In the genomic region with DNA sequence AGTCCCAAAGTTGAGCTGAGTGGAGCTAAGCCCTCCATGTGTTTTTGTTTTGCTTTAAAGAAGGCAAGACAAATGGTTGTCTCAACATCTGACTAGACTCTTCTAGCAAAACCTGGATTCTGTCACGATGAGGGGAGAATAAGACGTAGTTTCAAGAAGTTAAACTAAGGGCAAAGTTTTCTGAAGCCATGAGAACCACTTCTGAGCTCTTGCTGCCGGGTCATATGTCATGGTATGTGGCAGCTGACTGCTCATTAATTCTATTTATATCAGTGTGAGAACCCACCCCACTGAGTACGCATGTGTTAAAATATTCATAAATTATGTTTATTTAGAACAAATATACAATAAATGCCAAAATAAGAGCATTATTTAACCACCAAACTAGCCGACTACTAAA, we compare ENCODE assay signal across 18 mouse cellular contexts. TPM values are rescaled to one million over a fixed set of nuclear protein-coding genes. Genes with fewer than 3 reads are reported as not detected.
DNase-seq lines count a peak whose midpoint lies in the region; ATAC-seq and TF ChIP-seq lines count a peak whose summit lies in the region.
"Had no signal": no experiment of that assay in that cellular context is flagged by ENCODE, and none has a peak within 500 bp of the region (broad histone marks: within the 10 kb centered on the region; RNA-seq: fewer than 3 reads in every experiment).

No protein-coding gene starts in this region.

- WGBS in hindbrain, embryonic 15.5 days, result 43% methylated on average over 5 of the region's 5 CpGs
- WGBS in hindbrain, postnatal 0 days, result 46% methylated on average over 5 of the region's 5 CpGs
- WGBS in stomach, embryonic 14.5 days, result 27% methylated on average over 5 of the region's 5 CpGs
- WGBS in stomach, postnatal 0 days, result 57% methylated on average over 5 of the region's 5 CpGs

- H3K36me3 ChIP-seq in hindbrain, embryonic 15.5 days, result no peaks in the 10 kb centered on the region
- no peaks in the 10 kb centered on the region for H3K36me3 ChIP-seq in hindbrain, postnatal 0 days (ENCODE audit: insufficient read depth, low read length)
- H3K36me3 ChIP-seq in stomach, embryonic 14.5 days (ENCODE audit: control insufficient read depth, insufficient read depth, low read length), result no peaks in the 10 kb centered on the region
- H3K36me3 ChIP-seq in stomach, postnatal 0 days (ENCODE audit: control insufficient read depth, insufficient read depth, low read length), result no peaks in the 10 kb centered on the region
- H3K36me3 ChIP-seq: embryonic facial prominence, embryonic 15.5 days; heart, embryonic 15.5 days; limb, embryonic 15.5 days; lung, embryonic 15.5 days had no signal

- no peak for TF ChIP-seq EP300 in stomach, postnatal 0 days (optimal IDR thresholded peaks at IDR 0.05)

- 0 out of 2 replicates have a peak overlapping the region, but pooled peaks have one; percentile 76 for H3K27ac ChIP-seq in hindbrain, embryonic 15.5 days (replicated peaks)
- H3K27ac ChIP-seq in hindbrain, postnatal 0 days, result no peak overlapping the region
- peak overlapping the region; percentile 53; the same call in 1 of the 2 replicates for H3K27ac ChIP-seq in stomach, embryonic 14.5 days (ENCODE audit: low read length)
- H3K27ac ChIP-seq in stomach, postnatal 0 days (replicated peaks), result no peak overlapping the region
- no peak overlapping the region for H3K27ac ChIP-seq in gastrocnemius, adult 2 months
- H3K27ac ChIP-seq: embryonic facial prominence, embryonic 15.5 days; heart, embryonic 15.5 days; limb, embryonic 15.5 days; liver, embryonic 14.5 days; lung, embryonic 15.5 days had no signal

- no peak for DNase-seq in hindbrain, postnatal 0 days (ENCODE audit: low spot score)
- peak; percentile 15 for DNase-seq in kidney, postnatal 10 days
- DNase-seq in kidney, postnatal 36 days, result no peak
- DNase-seq in stomach, postnatal 0 days (ENCODE audit: low spot score), result no peak
- no peak for DNase-seq in gastrocnemius, adult 2 months
- DNase-seq: cerebellum, adult 9-10 months; heart, postnatal 36 days; kidney, adult 11 months; layer of hippocampus, adult 9-11 months had no signal

- intact Hi-C loops in gastrocnemius, adult 2 months (cut with DNase I), result no loop called here

- H3K9ac ChIP-seq in hindbrain, embryonic 15.5 days, result no peak overlapping the region
- H3K9ac ChIP-seq in hindbrain, postnatal 0 days (replicated peaks; ENCODE audit: low read length), result no peak overlapping the region
- H3K9ac ChIP-seq in stomach, embryonic 14.5 days (replicated peaks; ENCODE audit: low read depth, low read length), result no peak overlapping the region
- no peak overlapping the region for H3K9ac ChIP-seq in stomach, postnatal 0 days (ENCODE audit: low read length)
- H3K9ac ChIP-seq: embryonic facial prominence, embryonic 15.5 days; heart, embryonic 15.5 days; hindbrain, embryonic 14.5 days; limb, embryonic 15.5 days; liver, embryonic 14.5 days; lung, embryonic 15.5 days had no signal

- no peaks in the 10 kb centered on the region for H3K9me3 ChIP-seq in hindbrain, embryonic 15.5 days
- H3K9me3 ChIP-seq in hindbrain, postnatal 0 days (ENCODE audit: low read length), result no peaks in the 10 kb centered on the region
- H3K9me3 ChIP-seq in stomach, embryonic 14.5 days (ENCODE audit: control insufficient read depth, low read depth, low read length), result no peaks in the 10 kb centered on the region
- H3K9me3 ChIP-seq in stomach, postnatal 0 days (ENCODE audit: control insufficient read depth, low read length), result no peaks in the 10 kb centered on the region
- H3K9me3 ChIP-seq: embryonic facial prominence, embryonic 15.5 days; heart, embryonic 15.5 days; limb, embryonic 15.5 days; lung, embryonic 15.5 days had no signal

- no peak for TF ChIP-seq CTCF in hindbrain, postnatal 0 days (IDR thresholded peaks at IDR 0.05; ENCODE audit: low read depth)
- TF ChIP-seq CTCF in stomach, postnatal 0 days (IDR thresholded peaks at IDR 0.05; ENCODE audit: low read depth), result no peak
- no peak for TF ChIP-seq CTCF in gastrocnemius, adult 2 months (IDR thresholded peaks at IDR 0.05)

- H3K27me3 ChIP-seq in hindbrain, embryonic 15.5 days, result no peaks in the 10 kb centered on the region
- no peaks in the 10 kb centered on the region for H3K27me3 ChIP-seq in hindbrain, postnatal 0 days (ENCODE audit: insufficient read depth, low read length)
- H3K27me3 ChIP-seq in stomach, embryonic 14.5 days (ENCODE audit: control insufficient read depth, insufficient read depth, low read length), result no peaks in the 10 kb centered on the region
- no peaks in the 10 kb centered on the region for H3K27me3 ChIP-seq in stomach, postnatal 0 days (ENCODE audit: control insufficient read depth, insufficient read depth, low read length)
- H3K27me3 ChIP-seq: embryonic facial prominence, embryonic 15.5 days; heart, embryonic 15.5 days; lung, embryonic 15.5 days had no signal

- H3K4me1 ChIP-seq in hindbrain, embryonic 15.5 days (replicated peaks), result peaks cover 16% of the 10 kb centered on the region
- H3K4me1 ChIP-seq in hindbrain, postnatal 0 days (ENCODE audit: insufficient read depth, low read length), result no peaks in the 10 kb centered on the region
- peaks cover 7% of the 10 kb centered on the region; the same call in 1 of the 2 replicates for H3K4me1 ChIP-seq in stomach, embryonic 14.5 days (ENCODE audit: control insufficient read depth, insufficient read depth, low read length)
- peaks cover 2% of the 10 kb centered on the region; the same call in 1 of the 2 replicates for H3K4me1 ChIP-seq in stomach, postnatal 0 days (replicated peaks; ENCODE audit: control insufficient read depth, insufficient read depth)

- H3K4me3 ChIP-seq in hindbrain, embryonic 15.5 days, result no peak overlapping the region
- no peak overlapping the region for H3K4me3 ChIP-seq in hindbrain, postnatal 0 days (ENCODE audit: low read length)
- no peak overlapping the region for H3K4me3 ChIP-seq in stomach, embryonic 14.5 days (ENCODE audit: low read depth, low read length)
- no peak overlapping the region for H3K4me3 ChIP-seq in stomach, postnatal 0 days (ENCODE audit: low read depth, low read length)
- H3K4me3 ChIP-seq in gastrocnemius, adult 2 months, result no peak overlapping the region
- H3K4me3 ChIP-seq: limb, embryonic 15.5 days had no signal

- H3K4me2 ChIP-seq in hindbrain, embryonic 15.5 days, result no peak overlapping the region
- H3K4me2 ChIP-seq in hindbrain, postnatal 0 days (ENCODE audit: low read depth, low read length), result no peak overlapping the region
- H3K4me2 ChIP-seq in stomach, embryonic 14.5 days (replicated peaks; ENCODE audit: low read depth, low read length), result no peak overlapping the region
- no peak overlapping the region for H3K4me2 ChIP-seq in stomach, postnatal 0 days (replicated peaks; ENCODE audit: low read depth)
- H3K4me2 ChIP-seq: midbrain, embryonic 11.5 days had no signal

- ATAC-seq in hindbrain, embryonic 15.5 days (ENCODE audit: low FRiP score, low read depth), result no peak
- ATAC-seq in hindbrain, postnatal 0 days, result no peak
- no peak; the same call in 1 of the 2 replicates for ATAC-seq in stomach, embryonic 14.5 days (ENCODE audit: insufficient number of reproducible peaks, insufficient read depth, low FRiP score, low read depth)
- no peak for ATAC-seq in stomach, postnatal 0 days (ENCODE audit: low FRiP score, low TSS enrichment)

RNA-seq across cellular contexts. Expression of gene Etaa1, which starts 58.4 kb away (rescaled TPM):
- 7.2 and 7.8 TPM in 2 replicates for polyA plus RNA-seq in hindbrain, embryonic 15.5 days (2015; fragmentation: Nextera tagmentation; extraction: Ambion mirVana)
- total RNA-seq in hindbrain, postnatal 0 days (2014; rRNA removed), result 4.7 and 5.9 TPM in 2 replicates
- polyA plus RNA-seq in hindbrain, postnatal 0 days (2015; fragmentation: Nextera tagmentation; extraction: Ambion mirVana), result 6.7 and 7.2 TPM in 2 replicates
- polyA plus RNA-seq in stomach, embryonic 14.5 days (2014; fragmentation: Nextera tagmentation; extraction: Ambion mirVana), result 17.0 and 17.4 TPM in 2 replicates
- 4.7 and 5.0 TPM in 2 replicates for polyA plus RNA-seq in stomach, postnatal 0 days (2015; fragmentation: Nextera tagmentation; extraction: Ambion mirVana)
- 1 to 10 TPM; 1.0 to 1.6 TPM for total RNA-seq in gastrocnemius, adult 2 months (2021)

Comparison
In these comparisons a context has a peak if more than half of its experiments do, and no peak if none do; other contexts are left out.
1. H3K27ac ChIP-seq: peak in hindbrain, embryonic 15.5 days (single experiment) and stomach, embryonic 14.5 days (single experiment); none in hindbrain, postnatal 0 days (single experiment), stomach, postnatal 0 days (single experiment) and gastrocnemius, adult 2 months (single experiment).